Mouse (Mus musculus): Measurements from ENCODE around the gene Lamtor1. TPM values are rescaled to one million over a fixed set of nuclear protein-coding genes. Genes with fewer than 3 reads are reported as not detected.
A peak's percentile ranks its signal among the peaks of the same experiment; 100 is the strongest.

Lamtor1 gene
- polyA plus RNA-seq, 1 experiment from 2014 or later: 184 TPM

GRCm38 (mm10) chr7:101964551-101964950 lies 58.8 kb downstream of the Lamtor1 start:
- ATAC-seq: peak; percentile 54

GRCm38 (mm10) chr7:101965606-101966005 lies 59.9 kb downstream of the Lamtor1 start:
- H3K9ac ChIP-seq: no peak overlapping the region
- no peak for ATAC-seq
- H3K4me1 ChIP-seq (replicated peaks): peaks cover 13% of the 10 kb centered on the region
- no peak overlapping the region for H3K27ac ChIP-seq
- H3K36me3 ChIP-seq: no peaks in the 10 kb centered on the region
- H3K4me3 ChIP-seq (replicated peaks): no peak overlapping the region
- no peaks in the 10 kb centered on the region for H3K27me3 ChIP-seq (replicated peaks)
- no peak overlapping the region for H3K4me2 ChIP-seq (replicated peaks)
- no peaks in the 10 kb centered on the region for H3K9me3 ChIP-seq
- 49% methylated on average over 2 of the region's 2 CpGs for WGBS

More at GRCm38 (mm10) chr7:101964551-101964950, 58.8 kb downstream of the Lamtor1 start:
- 0 out of 2 replicates have a peak overlapping the region, but pooled peaks have one; percentile 13 for H3K27ac ChIP-seq
- no peaks in the 10 kb centered on the region for H3K36me3 ChIP-seq
- 80% methylated on average over 4 of the region's 4 CpGs for WGBS
- H3K4me3 ChIP-seq (replicated peaks): no peak overlapping the region
- peaks cover 13% of the 10 kb centered on the region for H3K4me1 ChIP-seq (replicated peaks)
- H3K4me2 ChIP-seq (replicated peaks): no peak overlapping the region
- H3K27me3 ChIP-seq (replicated peaks): no peaks in the 10 kb centered on the region
- no peak overlapping the region for H3K9ac ChIP-seq
- no peaks in the 10 kb centered on the region for H3K9me3 ChIP-seq

- no peak for ATAC-seq
- H3K4me3 ChIP-seq (replicated peaks): no peak overlapping the region
- no peaks in the 10 kb centered on the region for H3K36me3 ChIP-seq
- H3K4me2 ChIP-seq (replicated peaks): no peak overlapping the region
- H3K27me3 ChIP-seq (replicated peaks): no peaks in the 10 kb centered on the region
- no peak overlapping the region for H3K9ac ChIP-seq
- H3K27ac ChIP-seq: no peak overlapping the region
- WGBS: 88% methylated on average over 1 of the region's 1 CpGs
- no peaks in the 10 kb centered on the region for H3K9me3 ChIP-seq
- peaks cover 17% of the 10 kb centered on the region for H3K4me1 ChIP-seq (replicated peaks)
These were observed 61.6 kb downstream of the Lamtor1 start for GRCm38 (mm10) chr7:101967256-101967655.

GRCm38 (mm10) chr7:101968751-101969150 lies 63.0 kb downstream of the Lamtor1 start:
- Histone ChIP-seq H3K27ac (peak overlapping the region; percentile 14; the same call in 1 of the 2 replicates), H3K9me3 (no peaks in the 10 kb centered on the region), H3K27me3 (replicated peaks) (no peaks in the 10 kb centered on the region), H3K4me1 (replicated peaks) (peaks cover 29% of the 10 kb centered on the region), H3K4me3 (replicated peaks) (no peak overlapping the region), H3K4me2 (replicated peaks) (peak overlapping the region; percentile 26; the same call in 1 of the 2 replicates), H3K36me3 (no peaks in the 10 kb centered on the region), H3K9ac (no peak overlapping the region)
- no peak for ATAC-seq
- 52% methylated on average over 2 of the region's 2 CpGs for WGBS

GRCm38 (mm10) chr7:101969694-101970428 lies 64.2 kb downstream of the Lamtor1 start:
- H3K4me3 ChIP-seq (replicated peaks): peak overlapping the region; percentile 61
- H3K4me1 ChIP-seq (replicated peaks): peaks cover 39% of the 10 kb centered on the region
- under 1% methylated on average over 52 of the region's 53 CpGs for WGBS
- H3K9me3 ChIP-seq: no peaks in the 10 kb centered on the region
- H3K27me3 ChIP-seq (replicated peaks): no peaks in the 10 kb centered on the region
- peak overlapping the region; percentile 98 for H3K27ac ChIP-seq
- peak overlapping the region; percentile 92 for H3K4me2 ChIP-seq (replicated peaks)
- peak overlapping the region; percentile 71 for H3K9ac ChIP-seq
- no peaks in the 10 kb centered on the region for H3K36me3 ChIP-seq
- ATAC-seq: peak; percentile 91

GRCm38 (mm10) chr7:101970429-101970775 lies 64.7 kb downstream of the Lamtor1 start:
- H3K36me3 ChIP-seq: no peaks in the 10 kb centered on the region
- H3K27ac ChIP-seq: peak overlapping the region; percentile 98
- H3K27me3 ChIP-seq (replicated peaks): no peaks in the 10 kb centered on the region
- H3K9me3 ChIP-seq: no peaks in the 10 kb centered on the region
- WGBS: 0% methylated on average over 17 of the region's 17 CpGs
- peak overlapping the region; percentile 71 for H3K9ac ChIP-seq
- peak overlapping the region; percentile 92 for H3K4me2 ChIP-seq (replicated peaks)
- ATAC-seq: peak; percentile 84
- peak overlapping the region; percentile 61 for H3K4me3 ChIP-seq (replicated peaks)
- peaks cover 39% of the 10 kb centered on the region for H3K4me1 ChIP-seq (replicated peaks)

GRCm38 (mm10) chr7:101970821-101971461 lies 65.2 kb downstream of the Lamtor1 start:
- peak overlapping the region; percentile 98 for H3K27ac ChIP-seq
- WGBS: 3% methylated on average over 19 of the region's 19 CpGs
- peak overlapping the region; percentile 71 for H3K9ac ChIP-seq
- H3K36me3 ChIP-seq: no peaks in the 10 kb centered on the region
- no peaks in the 10 kb centered on the region for H3K27me3 ChIP-seq (replicated peaks)
- H3K4me3 ChIP-seq (replicated peaks): peak overlapping the region; percentile 61
- ATAC-seq: peak; percentile 60
- no peaks in the 10 kb centered on the region for H3K9me3 ChIP-seq
- H3K4me1 ChIP-seq (replicated peaks): peaks cover 39% of the 10 kb centered on the region
- peak overlapping the region; percentile 92 for H3K4me2 ChIP-seq (replicated peaks)

- peak overlapping the region; percentile 61 for H3K4me3 ChIP-seq (replicated peaks)
- no peaks in the 10 kb centered on the region for H3K9me3 ChIP-seq
- H3K4me2 ChIP-seq (replicated peaks): peak overlapping the region; percentile 92
- peak overlapping the region; percentile 98 for H3K27ac ChIP-seq
- H3K27me3 ChIP-seq (replicated peaks): no peaks in the 10 kb centered on the region
- ATAC-seq: no peak
- WGBS: 38% methylated on average over 2 of the region's 2 CpGs
- H3K4me1 ChIP-seq (replicated peaks): peaks cover 39% of the 10 kb centered on the region
- H3K36me3 ChIP-seq: no peaks in the 10 kb centered on the region
- H3K9ac ChIP-seq: peak overlapping the region; percentile 71
These were observed 66.0 kb downstream of the Lamtor1 start for GRCm38 (mm10) chr7:101971721-101972120.

GRCm38 (mm10) chr7:101973730-101974129 lies 68.0 kb downstream of the Lamtor1 start:
- Histone ChIP-seq H3K4me1 (replicated peaks) (peaks cover 31% of the 10 kb centered on the region), H3K27me3 (replicated peaks) (no peaks in the 10 kb centered on the region), H3K4me3 (replicated peaks) (no peak overlapping the region), H3K4me2 (replicated peaks) (peak overlapping the region; percentile 34), H3K36me3 (no peaks in the 10 kb centered on the region), H3K27ac (peak overlapping the region; percentile 20; the same call in 1 of the 2 replicates), H3K9ac (no peak overlapping the region), H3K9me3 (no peaks in the 10 kb centered on the region)
- 52% methylated on average over 3 of the region's 3 CpGs for WGBS
- no peak for ATAC-seq

GRCm38 (mm10) chr7:101974505-101974904 lies 68.8 kb downstream of the Lamtor1 start:
- H3K4me2 ChIP-seq (replicated peaks): no peak overlapping the region
- 33% methylated on average over 2 of the region's 2 CpGs for WGBS
- ATAC-seq: no peak
- H3K27me3 ChIP-seq (replicated peaks): no peaks in the 10 kb centered on the region
- no peak overlapping the region for H3K9ac ChIP-seq
- no peak overlapping the region for H3K4me3 ChIP-seq (replicated peaks)
- no peaks in the 10 kb centered on the region for H3K36me3 ChIP-seq
- no peak overlapping the region for H3K27ac ChIP-seq
- no peaks in the 10 kb centered on the region for H3K9me3 ChIP-seq
- H3K4me1 ChIP-seq (replicated peaks): peaks cover 26% of the 10 kb centered on the region
